Mouse (Mus musculus) hindbrain, embryonic 12.5 days (tissue): ENCODE results near the gene B3galt4. TPM values are rescaled to one million over a fixed set of nuclear protein-coding genes. Genes with fewer than 3 reads are reported as not detected.
"Not testable (repeated sequence)": the region's sequence is repeated elsewhere in the genome, so short reads cannot be mapped to it uniquely, and the experiment has no call there.

Experiments used
- ATAC-seq: fragments of 200-750 bp; cut with Nextera tagmentation; 2 replicates; pipeline ENCODE4 v1.8.0; 2017; ENCODE audit warnings: moderate TSS enrichment; ENCODE audit not compliant: low FRiP score
- H3K27ac ChIP-seq: fragments of 300-500 bp; sonication (generic); 2 replicates; pipeline ENCODE4 v1.5.1; 2016; ENCODE audit warnings: mild to moderate bottlenecking
- H3K27me3 ChIP-seq: fragments of 300-500 bp; sonication (generic); 2 replicates; pipeline ENCODE4 v1.6.1; 2016; ENCODE audit warnings: mild to moderate bottlenecking
- H3K36me3 ChIP-seq: fragments of 300-500 bp; sonication (generic); 2 replicates; pipeline ENCODE4 v1.6.1; 2016; ENCODE audit warnings: mild to moderate bottlenecking
- H3K4me1 ChIP-seq: fragments of 300-500 bp; sonication (generic); 2 replicates; pipeline ENCODE4 v1.6.1; 2016
- H3K4me2 ChIP-seq: fragments of 300-500 bp; sonication (generic); replicated peaks from 2 replicates; pipeline ENCODE4 v1.6.1; 2016; ENCODE audit warnings: mild to moderate bottlenecking
- H3K4me3 ChIP-seq: fragments of 300-500 bp; sonication (generic); 2 replicates; pipeline ENCODE4 v1.5.1; 2016; ENCODE audit warnings: mild to moderate bottlenecking
- H3K9ac ChIP-seq: fragments of 300-500 bp; sonication (generic); 2 replicates; pipeline ENCODE4 v1.6.1; 2016; ENCODE audit warnings: mild to moderate bottlenecking, moderate library complexity
- H3K9me3 ChIP-seq: fragments of 300-500 bp; sonication (generic); replicated peaks from 2 replicates; pipeline ENCODE4 v1.6.1; 2016; ENCODE audit warnings: mild to moderate bottlenecking
- WGBS: fragments of 180-500 bp; shearing (Covaris S2); methylation state at CpG from one replicate; pipeline ENCODE4 v1.1.7; 2016; 5-methylcytosine and 5-hydroxymethylcytosine counted together
- polyA plus RNA-seq: library from polyadenylated mRNA; unstranded; fragments of >200 nt; fragmentation: Nextera tagmentation; extraction: Ambion mirVana; gene quantifications from 2 replicates; pipeline ENCODE4 v1.2.1, GENCODE M21; 2016

Gene B3galt4
- polyA plus RNA-seq, 1 experiment from 2014 or later = 9.9 TPM

GRCm38 (mm10) chr17:33952015-33952414 is 727 bp upstream of the B3galt4 start:
- Histone ChIP-seq H3K4me2 (peak overlapping the region; percentile 87), H3K36me3 (peaks cover 48% of the 10 kb centered on the region), H3K4me3 (peak overlapping the region; percentile 44), H3K27ac (peak overlapping the region; percentile 91; the same call in 1 of the 2 replicates), H3K9ac (peak overlapping the region; percentile 74; the same call in 1 of the 2 replicates), H3K4me1 (peaks cover 62% of the 10 kb centered on the region)
- ATAC-seq, H3K9me3 ChIP-seq, H3K27me3 ChIP-seq: not testable (repeated sequence)
- WGBS = 76% methylated on average over 13 of the region's 13 CpGs

GRCm38 (mm10) chr17:33950131-33950625 is 1.1 kb downstream of the B3galt4 start:
- Histone ChIP-seq H3K4me3 (peak overlapping the region; percentile 44), H3K4me1 (peaks cover 55% of the 10 kb centered on the region), H3K27ac (peak overlapping the region; percentile 91), H3K4me2 (peak overlapping the region; percentile 87), H3K9me3 (no peaks in the 10 kb centered on the region), H3K27me3 (no peaks in the 10 kb centered on the region), H3K9ac (peak overlapping the region; percentile 74), H3K36me3 (peaks cover 63% of the 10 kb centered on the region)
- no peak; the same call in 1 of the 2 replicates for ATAC-seq
- 77% methylated on average over 10 of the region's 10 CpGs for WGBS

- Histone ChIP-seq H3K9ac (no peak overlapping the region), H3K27me3 (no peaks in the 10 kb centered on the region), H3K36me3 (peaks cover 70% of the 10 kb centered on the region), H3K4me2 (no peak overlapping the region), H3K27ac (no peak overlapping the region), H3K4me3 (no peak overlapping the region), H3K4me1 (peaks cover 46% of the 10 kb centered on the region), H3K9me3 (no peaks in the 10 kb centered on the region)
- 90% methylated on average over 19 of the region's 19 CpGs for WGBS
- ATAC-seq = no peak
These were observed 2.3 kb downstream of the B3galt4 start for GRCm38 (mm10) chr17:33948905-33949537.

GRCm38 (mm10) chr17:33948090-33948904 is 3.0 kb downstream of the B3galt4 start:
- WGBS = 87% methylated on average over 22 of the region's 22 CpGs
- Histone ChIP-seq H3K36me3 (peaks cover 70% of the 10 kb centered on the region), H3K4me3 (no peak overlapping the region), H3K27ac (no peak overlapping the region), H3K27me3 (no peaks in the 10 kb centered on the region), H3K9ac (no peak overlapping the region), H3K9me3 (no peaks in the 10 kb centered on the region), H3K4me1 (peaks cover 40% of the 10 kb centered on the region), H3K4me2 (no peak overlapping the region)
- no peak for ATAC-seq

- no peak overlapping the region for H3K9ac ChIP-seq
- H3K4me2 ChIP-seq = no peak overlapping the region
- no peak overlapping the region for H3K27ac ChIP-seq
- no peaks in the 10 kb centered on the region for H3K9me3 ChIP-seq
- H3K4me3 ChIP-seq = no peak overlapping the region
- ATAC-seq = no peak
- H3K36me3 ChIP-seq = peaks cover 69% of the 10 kb centered on the region
- peaks cover 33% of the 10 kb centered on the region for H3K4me1 ChIP-seq
- H3K27me3 ChIP-seq = no peaks in the 10 kb centered on the region
- 93% methylated on average over 10 of the region's 10 CpGs for WGBS
These were observed 3.7 kb downstream of the B3galt4 start for GRCm38 (mm10) chr17:33947430-33948089.

GRCm38 (mm10) chr17:33943454-33943853 is 7.8 kb downstream of the B3galt4 start:
- no peak overlapping the region for H3K27ac ChIP-seq
- 96% methylated on average over 15 of the region's 15 CpGs for WGBS
- no peak overlapping the region for H3K9ac ChIP-seq
- H3K36me3 ChIP-seq = peaks cover 47% of the 10 kb centered on the region
- peaks cover 23% of the 10 kb centered on the region for H3K4me1 ChIP-seq
- no peak overlapping the region for H3K4me3 ChIP-seq
- no peak for ATAC-seq
- H3K9me3 ChIP-seq = no peaks in the 10 kb centered on the region
- H3K27me3 ChIP-seq = no peaks in the 10 kb centered on the region
- H3K4me2 ChIP-seq = no peak overlapping the region

GRCm38 (mm10) chr17:33941381-33941780 is 9.9 kb downstream of the B3galt4 start:
- Histone ChIP-seq H3K9ac (peak overlapping the region; percentile 90), H3K9me3 (no peaks in the 10 kb centered on the region), H3K36me3 (peaks cover 53% of the 10 kb centered on the region), H3K4me3 (peak overlapping the region; percentile 84), H3K4me2 (peak overlapping the region; percentile 97), H3K27me3 (no peaks in the 10 kb centered on the region), H3K4me1 (peaks cover 23% of the 10 kb centered on the region), H3K27ac (no peak overlapping the region)
- 54% methylated on average over 19 of the region's 19 CpGs for WGBS
- no peak for ATAC-seq

- peak; percentile 18 for ATAC-seq
- 2% methylated on average over 26 of the region's 26 CpGs for WGBS
- peak overlapping the region; percentile 84 for H3K4me3 ChIP-seq
- H3K27ac ChIP-seq = no peak overlapping the region
- H3K4me1 ChIP-seq = peaks cover 23% of the 10 kb centered on the region
- no peaks in the 10 kb centered on the region for H3K9me3 ChIP-seq
- H3K36me3 ChIP-seq = peaks cover 50% of the 10 kb centered on the region
- H3K4me2 ChIP-seq = peak overlapping the region; percentile 97
- H3K9ac ChIP-seq = peak overlapping the region; percentile 90
- no peaks in the 10 kb centered on the region for H3K27me3 ChIP-seq
These were observed 10.3 kb downstream of the B3galt4 start for GRCm38 (mm10) chr17:33940981-33941380.

- under 1% methylated on average over 36 of the region's 36 CpGs for WGBS
- H3K36me3 ChIP-seq = peaks cover 50% of the 10 kb centered on the region
These were observed 11.0 kb downstream of the B3galt4 start, which contains the start of the genes Pfdn6 and Wdr46 for GRCm38 (mm10) chr17:33940206-33940805. Gene Pfdn6 (minus strand): TSS chr17:33940343. Gene Wdr46 (plus strand): TSS chr17:33940660.

GRCm38 (mm10) chr17:33938783-33939182 is 12.5 kb downstream of the B3galt4 start:
- H3K27me3 ChIP-seq = no peaks in the 10 kb centered on the region
- no peak overlapping the region for H3K9ac ChIP-seq
- H3K4me3 ChIP-seq = peak overlapping the region; percentile 84; the same call in 1 of the 2 replicates
- H3K36me3 ChIP-seq = peaks cover 49% of the 10 kb centered on the region
- no peak for ATAC-seq
- H3K27ac ChIP-seq = no peak overlapping the region
- H3K9me3 ChIP-seq = no peaks in the 10 kb centered on the region
- peak overlapping the region; percentile 97; the same call in 1 of the 2 replicates for H3K4me2 ChIP-seq
- peaks cover 23% of the 10 kb centered on the region for H3K4me1 ChIP-seq
- WGBS = 82% methylated on average over 11 of the region's 11 CpGs

More at GRCm38 (mm10) chr17:33940206-33940805, 11.0 kb downstream of the B3galt4 start, which contains the start of the genes Pfdn6 and Wdr46:
- Histone ChIP-seq H3K27ac (no peak within 1 kb of the TSS), H3K4me3 (peak within 1 kb of the TSS; percentile 84), H3K27me3 (no peaks in the 10 kb centered on the region), H3K4me1 (peaks cover 23% of the 10 kb centered on the region), H3K4me2 (peak within 1 kb of the TSS; percentile 97), H3K9ac (peak within 1 kb of the TSS; percentile 90), H3K9me3 (no peaks in the 10 kb centered on the region)
- peak; percentile 90 for ATAC-seq

- Histone ChIP-seq H3K27ac (no peak overlapping the region), H3K9me3 (no peaks in the 10 kb centered on the region), H3K27me3 (no peaks in the 10 kb centered on the region), H3K9ac (no peak overlapping the region; the same call in 1 of the 2 replicates), H3K4me3 (0 out of 2 replicates have a peak overlapping the region, but pooled peaks have one; percentile 1), H3K4me1 (peaks cover 22% of the 10 kb centered on the region), H3K36me3 (peaks cover 54% of the 10 kb centered on the region), H3K4me2 (no peak overlapping the region)
- WGBS = 82% methylated on average over 15 of the region's 15 CpGs
- ATAC-seq = no peak
These were observed 14.3 kb downstream of the B3galt4 start for GRCm38 (mm10) chr17:33936993-33937392.
